Mouse (Mus musculus) thymus, postnatal 0 days (tissue): ENCODE results near the gene Izumo2. TPM values are rescaled to one million over a fixed set of nuclear protein-coding genes. Genes with fewer than 3 reads are reported as not detected.

Source experiments
- DNase-seq: peaks from one replicate; pipeline ENCODE4 v3.0.0-alpha.2; 2015; ENCODE audit warnings: low spot score
- polyA plus RNA-seq: library from polyadenylated mRNA; unstranded; fragments of >200 nt; fragmentation: Nextera tagmentation; extraction: Ambion mirVana; gene quantifications from 2 replicates; pipeline ENCODE4 v1.2.1, GENCODE M21; 2015

Gene Izumo2
- polyA plus RNA-seq, 1 experiment from 2014 or later = not detected

GRCm38 (mm10) chr7:44760366-44760765 lies 51.8 kb downstream of the Izumo2 start:
- no peak for DNase-seq

DNA sequence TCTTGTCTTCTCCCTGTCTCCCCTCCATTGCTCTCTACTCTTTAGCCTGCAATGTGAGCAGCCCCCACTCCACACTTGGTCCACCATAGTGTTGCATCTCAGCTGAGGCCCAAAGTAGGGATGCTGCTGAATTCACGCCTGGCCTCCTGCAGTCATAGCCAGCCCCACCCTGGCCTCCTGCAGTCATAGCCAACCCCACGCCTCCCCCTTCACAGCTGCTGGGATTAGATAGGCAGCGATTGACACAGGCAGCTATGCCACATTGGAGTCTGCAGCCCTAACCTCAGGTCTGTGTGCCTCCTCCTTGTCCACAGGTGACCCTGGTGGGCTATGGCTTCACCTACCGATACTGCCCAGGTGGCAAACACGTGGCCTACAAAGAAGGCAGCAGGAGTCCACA lies 59.6 kb downstream of the Izumo2 start:
- no peak for DNase-seq

Other genes with a start within 250 kb of the Izumo2 start
- gene Aspdh, start 243.4 kb upstream of the Izumo2 start, polyA plus RNA-seq = not detected in 2 replicates
- 30.6 and 37.4 TPM in 2 replicates for gene Josd2, start 240.8 kb upstream of the Izumo2 start, polyA plus RNA-seq
- gene Emc10, start 212.2 kb upstream of the Izumo2 start, polyA plus RNA-seq = 83.8 and 85.5 TPM in 2 replicates
- 9.5 and 13.4 TPM in 2 replicates for gene Fam71e1, start 212.2 kb upstream of the Izumo2 start, polyA plus RNA-seq
- gene Mybpc2, start 184.1 kb upstream of the Izumo2 start, polyA plus RNA-seq = 0.55 TPM in 2 replicates
- 16.3 and 17.7 TPM in 2 replicates for gene Spib, start 176.7 kb upstream of the Izumo2 start, polyA plus RNA-seq
- 104 and 118 TPM in 2 replicates for gene Pold1, start 159.9 kb upstream of the Izumo2 start, polyA plus RNA-seq
- 96.9 and 101 TPM in 2 replicates for gene Nr1h2, start 154.8 kb upstream of the Izumo2 start, polyA plus RNA-seq
- gene Napsa, start 136.4 kb upstream of the Izumo2 start, polyA plus RNA-seq = 11.1 and 11.3 TPM in 2 replicates
- 0.03 TPM in 1 of 2 replicates, not detected in the other for gene Kcnc3, start 118.1 kb upstream of the Izumo2 start, polyA plus RNA-seq
- gene Myh14, start 37.9 kb upstream of the Izumo2 start, polyA plus RNA-seq = 0.66 and 1.0 TPM in 2 replicates
- 63.7 and 66.8 TPM in 2 replicates for gene Vrk3, start 39.7 kb downstream of the Izumo2 start, polyA plus RNA-seq
- gene Zfp473, start 42.3 kb downstream of the Izumo2 start, polyA plus RNA-seq = 0.82 and 1.7 TPM in 2 replicates
- 88.1 and 109 TPM in 2 replicates for gene Nup62, start 107.3 kb downstream of the Izumo2 start, polyA plus RNA-seq
- 23.6 and 28.0 TPM in 2 replicates for gene Il4i1, start 107.6 kb downstream of the Izumo2 start, polyA plus RNA-seq
- gene Atf5, start 107.9 kb downstream of the Izumo2 start, polyA plus RNA-seq = 3.4 and 3.7 TPM in 2 replicates
- 47.3 and 49.2 TPM in 2 replicates for gene Akt1s1, start 140.2 kb downstream of the Izumo2 start, polyA plus RNA-seq
- 56.5 and 60.3 TPM in 2 replicates for gene Tbc1d17, start 140.3 kb downstream of the Izumo2 start, polyA plus RNA-seq
- 61.8 and 63.4 TPM in 2 replicates for gene Pnkp, start 148.4 kb downstream of the Izumo2 start, polyA plus RNA-seq
- gene Ptov1, start 161.0 kb downstream of the Izumo2 start, polyA plus RNA-seq = 147 and 158 TPM in 2 replicates
- 59.0 and 60.0 TPM in 2 replicates for gene Med25, start 184.0 kb downstream of the Izumo2 start, polyA plus RNA-seq
- gene Fuz, start 187.3 kb downstream of the Izumo2 start, polyA plus RNA-seq = 13.2 and 13.8 TPM in 2 replicates
- 34.5 and 37.5 TPM in 2 replicates for gene Ap2a1, start 220.8 kb downstream of the Izumo2 start, polyA plus RNA-seq
- gene Tsks, start 234.5 kb downstream of the Izumo2 start, polyA plus RNA-seq = 0.23 and 0.25 TPM in 2 replicates